Mouse (Mus musculus) limb, embryonic 11.5 days (tissue): Measurements from ENCODE around the gene Ube2e2. TPM values are rescaled to one million over a fixed set of nuclear protein-coding genes. Genes with fewer than 3 reads are reported as not detected.

Experiments
- ATAC-seq: fragments of 200-750 bp; cut with Nextera tagmentation; 2 replicates; pipeline ENCODE4 v1.8.0; 2017; ENCODE audit warnings: low read depth; ENCODE audit not compliant: insufficient number of reproducible peaks, low FRiP score, low TSS enrichment
- DNase-seq: peaks from one replicate; pipeline ENCODE4 v3.0.0-alpha.2; 2015; ENCODE audit warnings: low spot score
- H3K27ac ChIP-seq: fragments of 300-500 bp; sonication (generic); replicated peaks from 2 replicates; pipeline ENCODE4 v1.5.1; 2014; ENCODE audit warnings: low read depth, mild to moderate bottlenecking, low read length
- H3K27me3 ChIP-seq: fragments of 300-500 bp; sonication (generic); 2 replicates; pipeline ENCODE4 v1.6.1; 2014; ENCODE audit warnings: mild to moderate bottlenecking, low read length, mixed read lengths; ENCODE audit not compliant: control insufficient read depth, insufficient read depth
- H3K36me3 ChIP-seq: fragments of 300-500 bp; sonication (generic); 2 replicates; pipeline ENCODE4 v1.6.1; 2014; ENCODE audit warnings: mild to moderate bottlenecking, low read length, moderate library complexity, mixed read lengths; ENCODE audit not compliant: control insufficient read depth, insufficient read depth
- H3K4me1 ChIP-seq: fragments of 300-500 bp; sonication (generic); 2 replicates; pipeline ENCODE4 v1.6.1; 2014; ENCODE audit warnings: low read length, mixed read lengths; ENCODE audit not compliant: control insufficient read depth, insufficient read depth
- H3K4me2 ChIP-seq: fragments of 300-500 bp; sonication (generic); 2 replicates; pipeline ENCODE4 v1.6.1; 2014; ENCODE audit warnings: low read depth, mild to moderate bottlenecking, moderate library complexity; ENCODE audit not compliant: severe bottlenecking
- H3K4me3 ChIP-seq: fragments of 300-500 bp; sonication (generic); 2 replicates; pipeline ENCODE4 v1.5.1; 2014; ENCODE audit warnings: low read depth, low read length
- H3K9ac ChIP-seq: fragments of 300-500 bp; sonication (generic); 2 replicates; pipeline ENCODE4 v1.6.1; 2014; ENCODE audit warnings: mild to moderate bottlenecking, low read length
- H3K9me3 ChIP-seq: fragments of 300-500 bp; sonication (generic); 2 replicates; pipeline ENCODE4 v1.6.1; 2016; ENCODE audit warnings: low read length; ENCODE audit not compliant: control insufficient read depth
- WGBS: fragments of 180-500 bp; shearing (Covaris S2); extraction: QIAGEN DNeasy Blood & Tissue Kit; methylation state at CpG from one replicate; pipeline ENCODE4 v1.1.7; 2014; 5-methylcytosine and 5-hydroxymethylcytosine counted together
- polyA plus RNA-seq: library from polyadenylated mRNA; unstranded; fragments of >200 nt; fragmentation: Nextera tagmentation; extraction: Ambion mirVana; gene quantifications from 2 replicates; pipeline ENCODE4 v1.2.1, GENCODE M21; 2014

The Ube2e2 gene
- 41.9 and 44.2 TPM in 2 replicates for polyA plus RNA-seq

GRCm38 (mm10) chr14:18893947-18894445 lies at the start of gene Ube2e2:
Ube2e2 (minus strand) TSS chr14:18894267.
- Histone ChIP-seq H3K27me3 (no peaks in the 10 kb centered on the region), H3K4me3 (peak within 1 kb of the TSS; percentile 58), H3K4me1 (no peaks in the 10 kb centered on the region), H3K36me3 (no peaks in the 10 kb centered on the region), H3K9me3 (no peaks in the 10 kb centered on the region), H3K27ac (peak within 1 kb of the TSS; percentile 36; the same call in 1 of the 2 replicates), H3K4me2 (peak within 1 kb of the TSS; percentile 69), H3K9ac (peak within 1 kb of the TSS; percentile 89)
- DNase-seq (no peak), ATAC-seq (no peak; the same call in 1 of the 2 replicates)
- WGBS: 1% methylated on average over 17 of the region's 22 CpGs

GRCm38 (mm10) chr14:18940068-18940467 lies 46.0 kb upstream of the Ube2e2 start:
- ATAC-seq: no peak
- H3K4me1 ChIP-seq: no peaks in the 10 kb centered on the region
- DNase-seq: no peak
- no peak overlapping the region for H3K9ac ChIP-seq
- H3K27me3 ChIP-seq: no peaks in the 10 kb centered on the region
- H3K4me2 ChIP-seq: no peak overlapping the region
- H3K36me3 ChIP-seq: no peaks in the 10 kb centered on the region
- H3K4me3 ChIP-seq: no peak overlapping the region
- H3K27ac ChIP-seq: no peak overlapping the region
- H3K9me3 ChIP-seq: no peaks in the 10 kb centered on the region

GRCm38 (mm10) chr14:18903553-18903952 lies 9.5 kb upstream of the Ube2e2 start:
- no peaks in the 10 kb centered on the region for H3K27me3 ChIP-seq
- H3K4me2 ChIP-seq: no peak overlapping the region
- no peak for ATAC-seq

GRCm38 (mm10) chr14:18893121-18893946 lies 733 bp downstream of the Ube2e2 start:
- Histone ChIP-seq H3K9me3 (no peaks in the 10 kb centered on the region), H3K9ac (peak overlapping the region; percentile 89), H3K4me1 (no peaks in the 10 kb centered on the region), H3K27me3 (no peaks in the 10 kb centered on the region), H3K4me3 (peak overlapping the region; percentile 58), H3K27ac (peak overlapping the region; percentile 36; the same call in 1 of the 2 replicates), H3K36me3 (no peaks in the 10 kb centered on the region), H3K4me2 (peak overlapping the region; percentile 69)
- peak; percentile 90 for DNase-seq
- WGBS: under 1% methylated on average over 52 of the region's 116 CpGs
- ATAC-seq: peak; percentile 93

More at GRCm38 (mm10) chr14:18903553-18903952, 9.5 kb upstream of the Ube2e2 start:
- H3K9ac ChIP-seq: no peak overlapping the region
- no peaks in the 10 kb centered on the region for H3K36me3 ChIP-seq
- H3K4me1 ChIP-seq: no peaks in the 10 kb centered on the region
- H3K4me3 ChIP-seq: no peak overlapping the region
- DNase-seq: no peak
- H3K9me3 ChIP-seq: no peaks in the 10 kb centered on the region
- H3K27ac ChIP-seq: no peak overlapping the region

- Histone ChIP-seq H3K9me3 (no peaks in the 10 kb centered on the region), H3K4me1 (no peaks in the 10 kb centered on the region), H3K4me2 (no peak overlapping the region), H3K27ac (no peak overlapping the region), H3K27me3 (no peaks in the 10 kb centered on the region), H3K36me3 (no peaks in the 10 kb centered on the region), H3K9ac (no peak overlapping the region), H3K4me3 (no peak overlapping the region)
- ATAC-seq (no peak), DNase-seq (no peak)
- WGBS: 94% methylated on average over 5 of the region's 5 CpGs
Observed at GRCm38 (mm10) chr14:18889571-18889970, 4.5 kb downstream of the Ube2e2 start.

DNA sequence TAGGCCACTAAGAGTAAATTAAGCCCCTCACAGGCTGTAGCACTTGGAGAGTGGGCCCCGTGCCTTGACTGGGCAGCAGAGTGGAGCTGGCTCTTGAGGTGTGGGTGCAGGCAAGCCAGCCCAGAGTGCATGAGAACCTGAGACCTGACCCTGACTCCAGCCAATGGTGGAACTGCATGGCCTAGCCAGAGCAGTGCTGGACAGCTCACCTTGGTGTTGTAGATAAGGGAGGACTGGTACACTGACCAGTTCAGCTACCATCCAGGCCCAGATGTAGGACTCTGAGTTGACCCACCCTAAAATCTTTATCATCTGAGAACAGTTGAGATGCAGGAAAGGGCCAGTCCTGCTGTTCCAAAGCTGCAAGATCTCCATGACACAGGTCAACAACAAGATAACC lies 11.6 kb downstream of the Ube2e2 start:
- H3K9ac ChIP-seq: no peak overlapping the region
- H3K4me2 ChIP-seq: no peak overlapping the region
- no peaks in the 10 kb centered on the region for H3K27me3 ChIP-seq
- no peaks in the 10 kb centered on the region for H3K4me1 ChIP-seq
- no peaks in the 10 kb centered on the region for H3K9me3 ChIP-seq
- no peak for DNase-seq
- no peak overlapping the region for H3K4me3 ChIP-seq
- no peak overlapping the region for H3K27ac ChIP-seq
- ATAC-seq: no peak
- WGBS: 90% methylated on average over 1 of the region's 1 CpGs
- H3K36me3 ChIP-seq: no peaks in the 10 kb centered on the region

GRCm38 (mm10) chr14:18870716-18871115 lies 23.4 kb downstream of the Ube2e2 start:
- ATAC-seq: no peak

DNA sequence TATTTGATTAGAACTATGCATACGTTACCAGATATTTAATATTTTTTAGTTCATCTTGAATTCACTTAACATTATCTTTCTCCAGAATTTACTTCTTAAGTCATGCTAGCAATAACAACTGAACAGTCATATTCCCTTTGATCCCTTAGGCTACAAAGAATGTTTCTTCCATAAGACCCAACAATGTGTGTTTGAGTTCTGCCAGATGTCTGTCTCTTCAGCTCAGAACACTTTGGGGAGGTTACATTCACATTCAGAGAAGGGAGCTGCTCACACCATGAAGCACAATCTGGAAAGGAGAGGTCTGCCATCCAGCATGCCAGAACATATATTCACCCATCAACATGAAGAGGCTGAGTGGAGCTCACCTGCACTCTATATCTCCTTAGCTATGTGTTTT lies 65.4 kb downstream of the Ube2e2 start:
- Histone ChIP-seq H3K4me3 (no peak overlapping the region), H3K4me1 (no peaks in the 10 kb centered on the region), H3K36me3 (no peaks in the 10 kb centered on the region), H3K9me3 (no peaks in the 10 kb centered on the region), H3K27me3 (no peaks in the 10 kb centered on the region), H3K9ac (no peak overlapping the region), H3K27ac (no peak overlapping the region), H3K4me2 (no peak overlapping the region)
- DNase-seq (no peak), ATAC-seq (no peak)
- whole genome bisulfite sequencing: 89% methylated on average over 1 of the region's 1 CpGs

More at GRCm38 (mm10) chr14:18870716-18871115, 23.4 kb downstream of the Ube2e2 start:
- DNase-seq: no peak
- H3K9me3 ChIP-seq: no peaks in the 10 kb centered on the region
- H3K4me3 ChIP-seq: no peak overlapping the region
- H3K4me2 ChIP-seq: no peak overlapping the region
- WGBS: 89% methylated on average over 1 of the region's 1 CpGs
- no peaks in the 10 kb centered on the region for H3K27me3 ChIP-seq
- H3K27ac ChIP-seq: no peak overlapping the region
- no peaks in the 10 kb centered on the region for H3K36me3 ChIP-seq
- H3K4me1 ChIP-seq: no peaks in the 10 kb centered on the region
- no peak overlapping the region for H3K9ac ChIP-seq
